ENCODE assay signal across 8 mouse cellular contexts in the genomic region with DNA sequence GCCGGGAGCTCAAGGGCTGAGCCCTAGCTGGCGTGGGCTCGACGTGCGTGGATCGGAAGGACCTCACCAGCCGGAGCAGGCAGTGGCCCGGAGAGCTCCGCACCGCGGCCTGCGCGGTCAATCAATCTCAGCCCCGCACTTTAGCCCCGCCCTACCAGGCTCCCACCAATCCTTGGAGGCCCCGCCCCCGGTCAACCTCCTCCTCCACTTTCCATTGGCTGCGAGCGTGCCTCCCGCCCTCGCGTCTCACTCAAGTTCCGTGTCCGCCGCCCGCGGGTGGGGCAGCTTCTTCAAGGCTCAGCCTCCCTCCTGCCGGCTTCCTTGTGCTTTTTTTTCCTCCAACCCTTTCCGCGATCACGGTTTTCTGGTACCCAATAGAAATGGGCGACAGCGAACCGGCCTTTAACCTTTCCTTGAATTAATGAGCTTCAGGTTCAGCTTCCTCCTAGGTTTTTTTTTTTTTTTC. TPM values are rescaled to one million over a fixed set of nuclear protein-coding genes. Genes with fewer than 3 reads are reported as not detected.
DNase-seq lines count a peak whose midpoint lies in the region; ATAC-seq lines count a peak whose summit lies in the region.

No protein-coding gene starts in this region.

- peak overlapping the region; percentile 98 for H3K27ac ChIP-seq in hindbrain, embryonic 12.5 days

- peak overlapping the region; percentile 99 for H3K9ac ChIP-seq in hindbrain, embryonic 12.5 days

- peak; percentile 91 for ATAC-seq in hindbrain, embryonic 12.5 days (ENCODE audit: low FRiP score)

- peak overlapping the region; percentile 97 for H3K4me3 ChIP-seq in hindbrain, embryonic 12.5 days

- H3K27me3 ChIP-seq in hindbrain, embryonic 12.5 days = no peaks in the 10 kb centered on the region

- peak; percentile 99 for DNase-seq in Muller cell, postnatal 12 days (ENCODE audit: inconsistent ontology term)
- peak; percentile 99 for DNase-seq in cerebellum, adult 9-10 months
- peak; percentile 98 to 99 for DNase-seq in frontal cortex, postnatal 10 days (ENCODE audit: low spot score in 2 of 2)
- DNase-seq in layer of hippocampus, postnatal 14 days (ENCODE audit: low spot score in 2 of 2) = peak; percentile 96 to 99
- DNase-seq in lung, postnatal 10 days = peak; percentile 100
- peak; percentile 96 for DNase-seq in ovary, postnatal 14 days (ENCODE audit: low spot score)
- DNase-seq in thymus, postnatal 10 days (ENCODE audit: low spot score in 2 of 2) = peak; percentile 64 to 65

- H3K36me3 ChIP-seq in hindbrain, embryonic 12.5 days = no peaks in the 10 kb centered on the region

- peaks cover 30% of the 10 kb centered on the region for H3K4me1 ChIP-seq in hindbrain, embryonic 12.5 days

- WGBS in hindbrain, embryonic 12.5 days = 1% methylated on average over 27 of the region's 34 CpGs

- H3K9me3 ChIP-seq in hindbrain, embryonic 12.5 days (replicated peaks) = no peaks in the 10 kb centered on the region

- H3K4me2 ChIP-seq in hindbrain, embryonic 12.5 days (replicated peaks) = peak overlapping the region; percentile 77

RNA-seq across cellular contexts. Expression of a gene that starts 4.4 kb away (rescaled TPM):
- polyA plus RNA-seq in hindbrain, embryonic 12.5 days (2016; fragmentation: Nextera tagmentation; extraction: Ambion mirVana) = 140 and 156 TPM in 2 replicates
- 100 to 1,000 TPM; 101 to 102 TPM for total RNA-seq in layer of hippocampus, postnatal 14 days (2021)

Comparison
In these comparisons a context has a peak if more than half of its experiments do, and no peak if none do; other contexts are left out.
1. Peak in every context shown above with its lines: DNase-seq, ATAC-seq, H3K4me3 ChIP-seq and H3K27ac ChIP-seq.